Mouse (Mus musculus): ENCODE data around the gene Pax3. TPM values are rescaled to one million over a fixed set of nuclear protein-coding genes. Genes with fewer than 3 reads are reported as not detected.

Pax3 gene
- polyA plus RNA-seq, 1 experiment from 2014 or later: not detected

GRCm38 (mm10) chr1:78189016-78189415 lies 7.9 kb downstream of the Pax3 start:
- H3K9me3 ChIP-seq (replicated peaks): no peaks in the 10 kb centered on the region
- H3K36me3 ChIP-seq: no peaks in the 10 kb centered on the region
- WGBS: under 1% methylated on average over 16 of the region's 16 CpGs
- H3K27ac ChIP-seq: no peak overlapping the region
- no peak for ATAC-seq (replicated peaks; ENCODE audit: low FRiP score)
- peaks cover 99% of the 10 kb centered on the region for H3K27me3 ChIP-seq
- peak overlapping the region; percentile 28; the same call in 1 of the 2 replicates for H3K4me3 ChIP-seq (replicated peaks)
- H3K4me2 ChIP-seq: peak overlapping the region; percentile 57
- peaks cover 27% of the 10 kb centered on the region for H3K4me1 ChIP-seq
- no peak overlapping the region for H3K9ac ChIP-seq

DNA sequence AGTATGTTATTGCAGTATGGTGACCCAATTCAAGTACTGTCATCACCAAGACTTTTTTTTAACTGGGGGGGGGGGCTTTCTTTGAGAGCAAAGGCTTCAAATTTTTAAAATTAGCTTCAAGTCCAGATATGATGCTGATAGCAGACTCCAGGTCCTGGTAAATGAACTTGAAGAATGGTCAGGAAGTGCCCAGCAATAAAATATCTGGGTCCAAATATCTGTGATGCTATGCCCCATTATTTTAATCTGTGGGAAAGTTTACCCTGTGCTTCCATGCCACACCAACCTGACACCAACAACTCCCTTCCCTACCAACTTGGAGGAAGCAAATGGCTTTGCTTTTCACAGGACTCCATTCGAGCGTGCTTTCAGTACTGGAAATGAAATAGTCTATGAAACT lies 8.6 kb downstream of the Pax3 start:
- Histone ChIP-seq H3K36me3 (no peaks in the 10 kb centered on the region), H3K27me3 (peaks cover 97% of the 10 kb centered on the region), H3K27ac (no peak overlapping the region), H3K9me3 (replicated peaks) (no peaks in the 10 kb centered on the region), H3K4me1 (peaks cover 24% of the 10 kb centered on the region), H3K4me3 (replicated peaks) (no peak overlapping the region), H3K9ac (no peak overlapping the region), H3K4me2 (no peak overlapping the region)
- ATAC-seq (replicated peaks; ENCODE audit: low FRiP score): no peak
- 2% methylated on average over 2 of the region's 2 CpGs for WGBS

- no peak overlapping the region for H3K27ac ChIP-seq
- peaks cover 97% of the 10 kb centered on the region for H3K27me3 ChIP-seq
- no peaks in the 10 kb centered on the region for H3K36me3 ChIP-seq
- no peaks in the 10 kb centered on the region for H3K9me3 ChIP-seq (replicated peaks)
- 3% methylated on average over 6 of the region's 6 CpGs for WGBS
- H3K4me1 ChIP-seq: peaks cover 24% of the 10 kb centered on the region
- ATAC-seq (replicated peaks; ENCODE audit: low FRiP score): peak; percentile 68; the same call in 1 of the 2 replicates
- H3K4me2 ChIP-seq: no peak overlapping the region
- H3K4me3 ChIP-seq (replicated peaks): no peak overlapping the region
- H3K9ac ChIP-seq: no peak overlapping the region
Measured at GRCm38 (mm10) chr1:78187788-78188173, 9.2 kb downstream of the Pax3 start.

- no peak overlapping the region for H3K4me3 ChIP-seq (replicated peaks)
- 2% methylated on average over 8 of the region's 8 CpGs for WGBS
- no peaks in the 10 kb centered on the region for H3K36me3 ChIP-seq
- no peak overlapping the region for H3K27ac ChIP-seq
- peaks cover 24% of the 10 kb centered on the region for H3K4me1 ChIP-seq
- no peaks in the 10 kb centered on the region for H3K9me3 ChIP-seq (replicated peaks)
- no peak overlapping the region for H3K4me2 ChIP-seq
- no peak overlapping the region for H3K9ac ChIP-seq
- peak; percentile 86 for ATAC-seq (replicated peaks; ENCODE audit: low FRiP score)
- peaks cover 97% of the 10 kb centered on the region for H3K27me3 ChIP-seq
Measured at GRCm38 (mm10) chr1:78187122-78187787, 9.7 kb downstream of the Pax3 start.

- Histone ChIP-seq H3K27me3 (peaks cover 95% of the 10 kb centered on the region), H3K4me3 (replicated peaks) (no peak overlapping the region), H3K9ac (no peak overlapping the region), H3K4me2 (no peak overlapping the region), H3K9me3 (replicated peaks) (no peaks in the 10 kb centered on the region), H3K36me3 (no peaks in the 10 kb centered on the region), H3K4me1 (peaks cover 9% of the 10 kb centered on the region; the same call in 1 of the 2 replicates), H3K27ac (no peak overlapping the region)
- no peak for ATAC-seq (replicated peaks; ENCODE audit: low FRiP score)
- 42% methylated on average over 5 of the region's 5 CpGs for WGBS
Measured at GRCm38 (mm10) chr1:78182954-78183353, 14.0 kb downstream of the Pax3 start.

GRCm38 (mm10) chr1:78181882-78182281 lies 15.1 kb downstream of the Pax3 start:
- Histone ChIP-seq H3K27me3 (peaks cover 93% of the 10 kb centered on the region), H3K4me1 (no peaks in the 10 kb centered on the region), H3K9ac (no peak overlapping the region), H3K9me3 (replicated peaks) (no peaks in the 10 kb centered on the region), H3K4me2 (no peak overlapping the region), H3K4me3 (replicated peaks) (0 out of 2 replicates have a peak overlapping the region, but pooled peaks have one; percentile 4), H3K27ac (no peak overlapping the region), H3K36me3 (no peaks in the 10 kb centered on the region)
- WGBS: 5% methylated on average over 9 of the region's 9 CpGs
- ATAC-seq (replicated peaks; ENCODE audit: low FRiP score): no peak

DNA sequence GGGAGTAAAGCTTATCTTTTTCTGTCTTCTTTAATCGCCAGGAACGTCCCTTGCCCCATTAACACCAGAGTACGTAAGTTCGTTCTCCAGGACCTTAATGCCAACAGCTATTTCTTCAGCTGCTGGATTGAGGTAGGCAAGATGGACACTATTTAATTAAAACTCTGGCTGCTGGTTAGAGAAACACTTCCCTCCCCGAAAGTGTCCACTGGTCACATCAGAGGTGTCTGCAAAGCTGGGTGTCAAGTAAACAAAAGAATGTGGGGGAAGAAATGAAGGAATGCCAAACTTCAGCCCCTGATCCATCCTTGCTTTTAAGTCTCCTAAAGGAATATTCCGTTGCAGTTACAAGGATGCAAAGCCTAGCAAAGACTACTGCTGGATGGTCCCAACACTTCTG lies 24.6 kb downstream of the Pax3 start:
- no peak overlapping the region for H3K4me3 ChIP-seq (replicated peaks)
- 43% methylated on average over 6 of the region's 6 CpGs for WGBS
- no peak overlapping the region for H3K27ac ChIP-seq
- no peak overlapping the region for H3K9ac ChIP-seq
- no peaks in the 10 kb centered on the region for H3K4me1 ChIP-seq
- no peak for ATAC-seq (replicated peaks; ENCODE audit: low FRiP score)
- no peak overlapping the region for H3K4me2 ChIP-seq
- no peaks in the 10 kb centered on the region for H3K9me3 ChIP-seq (replicated peaks)
- H3K27me3 ChIP-seq: peaks cover 83% of the 10 kb centered on the region
- H3K36me3 ChIP-seq: no peaks in the 10 kb centered on the region

DNA sequence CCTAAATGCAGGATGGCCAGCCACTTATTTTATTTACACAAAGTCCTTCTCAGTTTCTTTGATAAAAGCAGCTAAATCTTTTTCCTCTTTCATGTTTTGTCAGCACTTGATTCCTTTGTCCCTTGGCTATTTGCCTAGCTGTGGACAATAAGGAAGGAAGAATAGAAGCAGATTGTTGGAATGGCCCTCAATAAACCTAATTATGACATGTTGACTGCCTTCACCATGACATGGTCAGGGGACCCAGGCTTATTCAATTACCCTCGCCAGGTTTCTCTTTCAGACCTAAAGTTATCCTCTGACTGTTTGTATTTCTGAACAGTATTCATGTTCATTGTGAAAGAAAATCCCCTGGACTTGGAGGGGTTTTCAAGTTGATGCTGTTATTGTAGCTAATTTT lies 25.3 kb downstream of the Pax3 start:
- no peaks in the 10 kb centered on the region for H3K9me3 ChIP-seq (replicated peaks)
- H3K27me3 ChIP-seq: peaks cover 83% of the 10 kb centered on the region
- no peak for ATAC-seq (replicated peaks; ENCODE audit: low FRiP score)
- H3K36me3 ChIP-seq: no peaks in the 10 kb centered on the region
- no peak overlapping the region for H3K9ac ChIP-seq
- no peaks in the 10 kb centered on the region for H3K4me1 ChIP-seq
- H3K4me2 ChIP-seq: no peak overlapping the region
- H3K27ac ChIP-seq: no peak overlapping the region
- H3K4me3 ChIP-seq (replicated peaks): no peak overlapping the region
- WGBS: 31% methylated on average over 1 of the region's 1 CpGs

- no peaks in the 10 kb centered on the region for H3K9me3 ChIP-seq (replicated peaks)
- H3K27ac ChIP-seq: no peak overlapping the region
- no peak overlapping the region for H3K4me3 ChIP-seq (replicated peaks)
- WGBS: 47% methylated on average over 9 of the region's 9 CpGs
- no peak overlapping the region for H3K4me2 ChIP-seq
- no peak for ATAC-seq (replicated peaks; ENCODE audit: low FRiP score)
- no peaks in the 10 kb centered on the region for H3K36me3 ChIP-seq
- H3K9ac ChIP-seq: no peak overlapping the region
- H3K4me1 ChIP-seq: no peaks in the 10 kb centered on the region
- peaks cover 82% of the 10 kb centered on the region for H3K27me3 ChIP-seq
Measured at GRCm38 (mm10) chr1:78170771-78171170, 26.2 kb downstream of the Pax3 start.

- 58% methylated on average over 3 of the region's 3 CpGs for WGBS
- H3K4me2 ChIP-seq: no peak overlapping the region
- no peaks in the 10 kb centered on the region for H3K4me1 ChIP-seq
- no peaks in the 10 kb centered on the region for H3K36me3 ChIP-seq
- ATAC-seq (replicated peaks; ENCODE audit: low FRiP score): no peak
- H3K9me3 ChIP-seq (replicated peaks): no peaks in the 10 kb centered on the region
- H3K27me3 ChIP-seq: peaks cover 92% of the 10 kb centered on the region
- H3K9ac ChIP-seq: no peak overlapping the region
- no peak overlapping the region for H3K27ac ChIP-seq
- H3K4me3 ChIP-seq (replicated peaks): no peak overlapping the region
Measured at GRCm38 (mm10) chr1:78168796-78169195, 28.1 kb downstream of the Pax3 start.

- ATAC-seq (replicated peaks; ENCODE audit: low FRiP score): no peak
- WGBS: 31% methylated on average over 18 of the region's 18 CpGs
- Histone ChIP-seq H3K9ac (no peak overlapping the region), H3K27me3 (peaks cover 95% of the 10 kb centered on the region), H3K4me3 (replicated peaks) (no peak overlapping the region), H3K4me1 (no peaks in the 10 kb centered on the region), H3K4me2 (no peak overlapping the region), H3K36me3 (no peaks in the 10 kb centered on the region), H3K9me3 (replicated peaks) (no peaks in the 10 kb centered on the region), H3K27ac (no peak overlapping the region)
Measured at GRCm38 (mm10) chr1:78167577-78168286, 29.2 kb downstream of the Pax3 start.

DNA sequence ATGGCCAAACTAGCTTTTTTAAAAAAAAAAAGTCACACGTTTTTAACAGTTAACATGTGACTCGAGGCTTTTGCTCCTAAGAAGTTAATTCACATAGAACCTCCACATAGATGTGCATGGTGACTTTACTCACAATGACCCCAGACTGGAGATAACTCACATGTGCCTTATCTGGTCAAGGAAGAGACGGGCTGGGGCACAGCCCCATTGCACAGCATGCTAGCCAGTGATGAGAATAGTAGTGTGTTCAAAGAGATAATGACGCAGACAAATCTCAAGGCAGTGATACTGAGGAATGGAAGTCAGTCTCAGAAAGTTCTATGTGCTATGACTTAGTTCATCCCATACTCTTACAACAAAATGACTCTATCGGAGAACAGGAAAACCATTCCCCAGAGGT lies 35.2 kb downstream of the Pax3 start:
- H3K27me3 ChIP-seq: peaks cover 92% of the 10 kb centered on the region
- H3K9me3 ChIP-seq (replicated peaks): no peaks in the 10 kb centered on the region
- WGBS: 82% methylated on average over 5 of the region's 5 CpGs
- H3K9ac ChIP-seq: no peak overlapping the region
- no peak overlapping the region for H3K27ac ChIP-seq
- ATAC-seq (replicated peaks; ENCODE audit: low FRiP score): no peak
- H3K4me3 ChIP-seq (replicated peaks): no peak overlapping the region
- H3K4me1 ChIP-seq: no peaks in the 10 kb centered on the region
- H3K4me2 ChIP-seq: no peak overlapping the region
- no peaks in the 10 kb centered on the region for H3K36me3 ChIP-seq
